Mouse (Mus musculus): ENCODE results near the gene Timm8b. TPM values are rescaled to one million over a fixed set of nuclear protein-coding genes. Genes with fewer than 3 reads are reported as not detected.

Gene Timm8b
- polyA plus RNA-seq, 1 experiment from 2014 or later: 475 TPM

DNA sequence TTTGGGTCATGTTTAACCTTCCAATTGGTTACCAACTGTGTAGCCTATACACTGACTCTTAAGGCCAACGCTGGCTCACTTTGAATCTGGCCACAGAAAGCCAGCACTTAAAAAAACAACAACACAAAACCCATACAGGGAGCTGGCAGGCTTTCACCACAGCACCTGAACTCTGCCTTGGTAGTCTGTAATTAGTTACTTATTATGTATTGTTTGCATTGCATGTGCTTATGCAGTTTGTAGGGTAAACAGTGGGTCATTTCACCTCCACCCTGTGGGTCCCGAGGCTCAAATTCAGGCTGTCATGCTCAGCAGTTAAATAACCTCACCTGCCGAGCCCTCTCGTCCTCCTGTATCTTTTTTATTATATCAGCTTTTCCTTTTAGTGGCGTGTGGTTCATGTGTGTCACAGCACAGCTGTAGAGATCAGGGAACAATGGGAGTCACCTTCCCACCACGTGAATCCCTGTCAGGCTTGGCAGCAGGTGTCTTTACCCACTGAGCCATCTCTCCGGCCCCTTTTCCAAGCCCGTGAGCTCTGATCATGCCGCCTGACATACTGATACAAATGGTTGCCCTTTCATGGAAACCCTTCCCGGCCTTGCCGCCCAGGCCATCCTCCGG is 8.8 kb upstream of the Timm8b start:
- Histone ChIP-seq H3K4me1 (ENCODE audit: control insufficient read depth, insufficient read depth, low read length) (no peaks in the 10 kb centered on the region), H3K27ac (ENCODE audit: low read depth, low read length) (no peak overlapping the region), H3K4me2 (ENCODE audit: low read length) (no peak overlapping the region), H3K4me3 (ENCODE audit: low read depth, low read length) (no peak overlapping the region), H3K9me3 (replicated peaks; ENCODE audit: control insufficient read depth, low read length) (no peaks in the 10 kb centered on the region), H3K36me3 (ENCODE audit: control insufficient read depth, insufficient read depth, low read length) (peaks cover 51% of the 10 kb centered on the region), H3K27me3 (replicated peaks; ENCODE audit: control insufficient read depth, insufficient read depth, low read length) (no peaks in the 10 kb centered on the region), H3K9ac (ENCODE audit: low read length) (no peak overlapping the region)
- DNase-seq (ENCODE audit: low spot score) (no peak), ATAC-seq (no peak)
- WGBS: 81% methylated on average over 12 of the region's 12 CpGs

DNA sequence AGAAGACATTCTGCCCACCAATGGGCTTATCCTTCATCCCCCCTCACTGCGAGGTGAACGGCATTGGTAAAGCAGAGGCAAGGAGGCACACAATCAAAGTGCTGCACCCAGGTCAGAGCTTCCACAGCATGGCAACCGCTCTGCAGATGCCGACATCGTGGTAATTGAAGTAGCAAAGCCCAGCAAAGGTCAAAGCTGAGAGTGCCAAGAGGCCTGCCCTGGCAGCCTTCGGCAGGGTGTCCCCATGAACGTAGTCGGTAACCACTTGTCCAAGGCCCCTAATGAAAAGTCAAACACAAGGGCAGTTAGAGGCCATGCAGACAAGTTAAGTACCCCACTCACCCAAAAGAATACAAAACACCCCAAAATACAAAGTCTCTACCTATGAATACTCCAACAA is 6.7 kb upstream of the Timm8b start:
- Histone ChIP-seq H3K4me2 (ENCODE audit: low read length) (no peak overlapping the region), H3K4me3 (ENCODE audit: low read depth, low read length) (no peak overlapping the region), H3K36me3 (ENCODE audit: control insufficient read depth, insufficient read depth, low read length) (peaks cover 58% of the 10 kb centered on the region), H3K27me3 (replicated peaks; ENCODE audit: control insufficient read depth, insufficient read depth, low read length) (no peaks in the 10 kb centered on the region), H3K4me1 (ENCODE audit: control insufficient read depth, insufficient read depth, low read length) (peaks cover under 1% of the 10 kb centered on the region; the same call in 1 of the 2 replicates), H3K9ac (ENCODE audit: low read length) (no peak overlapping the region), H3K9me3 (replicated peaks; ENCODE audit: control insufficient read depth, low read length) (no peaks in the 10 kb centered on the region), H3K27ac (ENCODE audit: low read depth, low read length) (no peak overlapping the region)
- DNase-seq (ENCODE audit: low spot score) (no peak), ATAC-seq (no peak)
- 95% methylated on average over 8 of the region's 8 CpGs for WGBS

GRCm38 (mm10) chr9:50601536-50601935 is 2.2 kb upstream of the Timm8b start:
- Histone ChIP-seq H3K4me3 (ENCODE audit: low read depth, low read length) (no peak overlapping the region), H3K4me1 (ENCODE audit: control insufficient read depth, insufficient read depth, low read length) (peaks cover 18% of the 10 kb centered on the region), H3K27me3 (replicated peaks; ENCODE audit: control insufficient read depth, insufficient read depth, low read length) (no peaks in the 10 kb centered on the region), H3K27ac (ENCODE audit: low read depth, low read length) (no peak overlapping the region), H3K36me3 (ENCODE audit: control insufficient read depth, insufficient read depth, low read length) (peaks cover 49% of the 10 kb centered on the region), H3K9me3 (replicated peaks; ENCODE audit: control insufficient read depth, low read length) (no peaks in the 10 kb centered on the region), H3K4me2 (ENCODE audit: low read length) (no peak overlapping the region), H3K9ac (ENCODE audit: low read length) (no peak overlapping the region)
- WGBS: 88% methylated on average over 6 of the region's 6 CpGs
- ATAC-seq (no peak), DNase-seq (ENCODE audit: low spot score) (no peak)

GRCm38 (mm10) chr9:50602055-50602845 is 1.5 kb upstream of the Timm8b start:
- H3K9ac ChIP-seq (ENCODE audit: low read length): no peak overlapping the region
- 92% methylated on average over 7 of the region's 7 CpGs for WGBS
- no peaks in the 10 kb centered on the region for H3K27me3 ChIP-seq (replicated peaks; ENCODE audit: control insufficient read depth, insufficient read depth, low read length)
- DNase-seq (ENCODE audit: low spot score) (no peak), ATAC-seq (no peak)
- peak overlapping the region; percentile 95 for H3K4me2 ChIP-seq (ENCODE audit: low read length)
- H3K9me3 ChIP-seq (replicated peaks; ENCODE audit: control insufficient read depth, low read length): no peaks in the 10 kb centered on the region
- H3K36me3 ChIP-seq (ENCODE audit: control insufficient read depth, insufficient read depth, low read length): peaks cover 47% of the 10 kb centered on the region
- peak overlapping the region; percentile 67 for H3K4me3 ChIP-seq (ENCODE audit: low read depth, low read length)
- H3K4me1 ChIP-seq (ENCODE audit: control insufficient read depth, insufficient read depth, low read length): peaks cover 18% of the 10 kb centered on the region
- H3K27ac ChIP-seq (ENCODE audit: low read depth, low read length): no peak overlapping the region

- Histone ChIP-seq H3K9me3 (replicated peaks; ENCODE audit: control insufficient read depth, low read length) (no peaks in the 10 kb centered on the region), H3K4me3 (ENCODE audit: low read depth, low read length) (peak overlapping the region; percentile 67), H3K9ac (ENCODE audit: low read length) (peak overlapping the region; percentile 85), H3K4me2 (ENCODE audit: low read length) (peak overlapping the region; percentile 95), H3K27me3 (replicated peaks; ENCODE audit: control insufficient read depth, insufficient read depth, low read length) (no peaks in the 10 kb centered on the region), H3K36me3 (ENCODE audit: control insufficient read depth, insufficient read depth, low read length) (peaks cover 47% of the 10 kb centered on the region), H3K27ac (ENCODE audit: low read depth, low read length) (peak overlapping the region; percentile 76; the same call in 1 of the 2 replicates), H3K4me1 (ENCODE audit: control insufficient read depth, insufficient read depth, low read length) (peaks cover 18% of the 10 kb centered on the region)
- 0% methylated on average over 24 of the region's 24 CpGs for WGBS
- ATAC-seq: peak; percentile 87
- DNase-seq (ENCODE audit: low spot score): no peak
Measured at GRCm38 (mm10) chr9:50603998-50604324, 251 bp downstream of the Timm8b start.

DNA sequence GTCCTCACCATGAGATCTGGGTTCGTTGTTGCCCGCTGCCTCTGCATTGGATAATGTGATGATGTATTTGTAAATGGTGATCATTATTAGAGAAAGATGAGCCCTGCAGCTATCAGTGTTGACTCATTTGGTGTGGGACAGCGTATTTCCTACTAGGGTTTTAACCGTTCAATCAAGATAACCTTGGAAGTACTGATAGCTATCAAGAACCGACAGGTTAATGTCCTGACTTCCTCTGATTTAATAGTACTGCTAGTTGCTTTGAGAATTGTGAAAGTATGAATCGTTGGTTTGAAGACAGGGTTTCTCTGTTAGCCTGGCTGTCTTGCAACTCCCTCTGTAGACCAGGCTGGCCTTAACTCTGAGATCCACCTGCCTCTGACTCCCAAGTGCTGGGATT is 628 bp downstream of the Timm8b start:
- ATAC-seq (no peak), DNase-seq (ENCODE audit: low spot score) (no peak)
- Histone ChIP-seq H3K4me1 (ENCODE audit: control insufficient read depth, insufficient read depth, low read length) (peaks cover 18% of the 10 kb centered on the region), H3K9me3 (replicated peaks; ENCODE audit: control insufficient read depth, low read length) (no peaks in the 10 kb centered on the region), H3K4me3 (ENCODE audit: low read depth, low read length) (peak overlapping the region; percentile 67), H3K36me3 (ENCODE audit: control insufficient read depth, insufficient read depth, low read length) (peaks cover 45% of the 10 kb centered on the region), H3K27ac (ENCODE audit: low read depth, low read length) (no peak overlapping the region), H3K9ac (ENCODE audit: low read length) (peak overlapping the region; percentile 85), H3K4me2 (ENCODE audit: low read length) (peak overlapping the region; percentile 95), H3K27me3 (replicated peaks; ENCODE audit: control insufficient read depth, insufficient read depth, low read length) (no peaks in the 10 kb centered on the region)
- 3% methylated on average over 6 of the region's 6 CpGs for WGBS

- no peaks in the 10 kb centered on the region for H3K9me3 ChIP-seq (replicated peaks; ENCODE audit: control insufficient read depth, low read length)
- H3K9ac ChIP-seq (ENCODE audit: low read length): no peak overlapping the region
- WGBS: 87% methylated on average over 4 of the region's 4 CpGs
- H3K4me1 ChIP-seq (ENCODE audit: control insufficient read depth, insufficient read depth, low read length): peaks cover 8% of the 10 kb centered on the region
- no peak overlapping the region for H3K27ac ChIP-seq (ENCODE audit: low read depth, low read length)
- H3K4me3 ChIP-seq (ENCODE audit: low read depth, low read length): no peak overlapping the region
- peaks cover 66% of the 10 kb centered on the region for H3K36me3 ChIP-seq (ENCODE audit: control insufficient read depth, insufficient read depth, low read length)
- no peak for ATAC-seq
- no peak overlapping the region for H3K4me2 ChIP-seq (ENCODE audit: low read length)
- no peaks in the 10 kb centered on the region for H3K27me3 ChIP-seq (replicated peaks; ENCODE audit: control insufficient read depth, insufficient read depth, low read length)
- DNase-seq (ENCODE audit: low spot score): no peak
Measured at GRCm38 (mm10) chr9:50612115-50612514, 8.4 kb downstream of the Timm8b start.

GRCm38 (mm10) chr9:50616161-50616560 is 12.5 kb downstream of the Timm8b start:
- ATAC-seq (no peak), DNase-seq (ENCODE audit: low spot score) (no peak)
- Histone ChIP-seq H3K9me3 (replicated peaks; ENCODE audit: control insufficient read depth, low read length) (no peaks in the 10 kb centered on the region), H3K9ac (ENCODE audit: low read length) (peak overlapping the region; percentile 92), H3K36me3 (ENCODE audit: control insufficient read depth, insufficient read depth, low read length) (peaks cover 33% of the 10 kb centered on the region), H3K4me1 (ENCODE audit: control insufficient read depth, insufficient read depth, low read length) (peaks cover 8% of the 10 kb centered on the region), H3K4me3 (ENCODE audit: low read depth, low read length) (peak overlapping the region; percentile 98), H3K27me3 (replicated peaks; ENCODE audit: control insufficient read depth, insufficient read depth, low read length) (no peaks in the 10 kb centered on the region), H3K4me2 (ENCODE audit: low read length) (peak overlapping the region; percentile 88), H3K27ac (ENCODE audit: low read depth, low read length) (no peak overlapping the region)
- WGBS: 40% methylated on average over 11 of the region's 11 CpGs
